Mouse (Mus musculus) embryonic fibroblast, embryonic 13.5 days (primary cell): Measurements from ENCODE around the gene Mageb2. TPM values are rescaled to one million over a fixed set of nuclear protein-coding genes. Genes with fewer than 3 reads are reported as not detected.
"Not testable (repeated sequence)": the region's sequence is repeated elsewhere in the genome, so short reads cannot be mapped to it uniquely, and the experiment has no call there.

Source experiments
- H3K27ac ChIP-seq: 2 replicates; pipeline ENCODE4 v1.5.1; 2012; ENCODE audit warnings: low read length, control low read depth, inconsistent platforms; ENCODE audit not compliant: insufficient read depth
- H3K4me1 ChIP-seq: 2 replicates; pipeline ENCODE4 v1.6.1; 2011; ENCODE audit warnings: low read length; ENCODE audit not compliant: control insufficient read depth, insufficient read depth
- H3K4me3 ChIP-seq: 2 replicates; pipeline ENCODE4 v1.5.1; 2011; ENCODE audit warnings: mild to moderate bottlenecking, control low read depth, low read length; ENCODE audit not compliant: insufficient read depth
- polyA plus RNA-seq: library from polyadenylated mRNA; stranded (reverse); fragments of >200 nt; gene quantifications from 2 replicates; pipeline ENCODE4 v1.2.4, GENCODE M21; 2011; ENCODE audit warnings: low read depth; ENCODE audit not compliant: missing spikeins, insufficient read length

The Mageb2 gene
- polyA plus RNA-seq: not detected in 2 replicates

DNA sequence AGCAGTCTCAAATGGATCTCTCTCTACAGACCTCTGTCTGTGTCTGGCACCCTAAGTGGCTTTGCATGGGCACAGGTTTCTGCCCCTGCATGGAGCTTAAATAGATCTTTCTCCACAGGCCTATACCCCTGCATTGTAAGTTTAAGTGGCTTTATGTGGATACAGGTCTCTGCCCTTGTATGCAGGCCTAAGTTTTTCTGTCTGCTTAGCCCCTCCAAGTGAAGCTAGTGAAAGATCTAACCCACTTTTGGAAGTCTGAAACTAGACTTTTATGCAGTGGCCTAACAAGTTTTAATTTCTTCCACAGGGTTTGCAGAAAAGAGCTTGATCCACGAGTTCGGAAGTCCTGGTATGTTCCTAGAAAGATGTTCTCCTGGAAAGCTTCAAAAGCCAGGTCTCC is at the start of gene Mageb2:
TSS of gene Mageb2 (plus strand) at position 301 of the 400 bp plus-strand sequence.
- not testable (repeated sequence) for H3K27ac ChIP-seq, H3K4me3 ChIP-seq, H3K4me1 ChIP-seq

DNA sequence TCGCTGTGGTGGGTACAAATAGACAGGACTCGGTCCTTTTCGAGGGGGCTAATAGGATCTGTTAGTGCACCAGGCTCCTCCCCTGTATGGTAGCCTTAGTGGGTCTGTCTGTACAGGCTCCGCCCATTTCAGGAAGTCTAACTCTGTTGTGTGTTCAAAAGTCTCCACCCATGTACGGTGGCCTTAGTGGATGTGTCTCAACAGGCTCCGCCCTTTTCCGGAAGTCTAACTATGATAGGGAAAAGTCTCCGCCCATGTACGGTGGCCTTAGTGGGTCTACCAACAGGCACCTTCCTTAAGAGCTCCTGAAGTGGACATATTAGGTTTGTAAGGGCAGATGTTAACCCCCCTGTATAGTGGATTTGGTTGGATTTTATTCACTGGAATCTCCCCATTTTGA is 18.2 kb upstream of the Mageb2 start:
- not testable (repeated sequence) for H3K4me3 ChIP-seq, H3K27ac ChIP-seq, H3K4me1 ChIP-seq

Other genes starting within 250 kb of the Mageb2 start
- gene Gm5072, start 60.8 kb downstream of the Mageb2 start, polyA plus RNA-seq: not detected in 2 replicates
- gene Gm8914, start 148.4 kb downstream of the Mageb2 start, polyA plus RNA-seq: not detected in 2 replicates
- not detected in 2 replicates for gene 1700084M14Rik, start 244.2 kb downstream of the Mageb2 start, polyA plus RNA-seq